Mouse (Mus musculus) adrenal gland, postnatal 4 days (tissue): ENCODE measurements around the gene Rtcb. TPM values are rescaled to one million over a fixed set of nuclear protein-coding genes. Genes with fewer than 3 reads are reported as not detected.

Experiments
- DNase-seq, 2 experiments: peaks; one replicate each; pipeline ENCODE4 v3.0.0; 2021 to 2022; ENCODE audit warnings: low spot score in 2 of 2, mixed read lengths in 2 of 2
- long read RNA-seq, 2 experiments: library from polyadenylated mRNA; stranded (forward); transcript quantifications; one replicate each; pipeline ENCODE4 v2.0.0; 2021
- total RNA-seq, 2 experiments: library from RNA; stranded (reverse); gene quantifications; 2 replicates each; pipeline ENCODE4 v1.2.3; 2021

The Rtcb gene
- total RNA-seq, result 100 to 1,000 TPM; 138 to 146 TPM
- long read RNA-seq, experiment 1, transcript Rtcb-201 (12 exons, 2,009 nt), result major isoform, 132 of 143 reads
- long read RNA-seq, experiment 1, partial matches to known transcripts, result 5 of 143 reads
- long read RNA-seq, experiment 1, other reads (novel, unspliced or antisense), result 6 of 143 reads
- long read RNA-seq, experiment 2, transcript Rtcb-201 (12 exons, 2,009 nt), result major isoform, 223 of 244 reads
- long read RNA-seq, experiment 2, partial matches to known transcripts, result 10 of 244 reads
- long read RNA-seq, experiment 2, other reads (novel, unspliced or antisense), result 11 of 244 reads

GRCm38 (mm10) chr10:85957464-85957950, at the start of gene Rtcb:
Rtcb (minus strand) TSS chr10:85957823.
- peak; percentile 96 for DNase-seq

GRCm38 (mm10) chr10:86006455-86006854, 48.8 kb upstream of the Rtcb start:
- DNase-seq, result no peak

GRCm38 (mm10) chr10:86000447-86000846, 42.8 kb upstream of the Rtcb start:
- no peak for DNase-seq

- no peak for DNase-seq
Observed at GRCm38 (mm10) chr10:85994543-85995104, 37.0 kb upstream of the Rtcb start.

- no peak for DNase-seq
Observed at GRCm38 (mm10) chr10:85993836-85994235, 36.2 kb upstream of the Rtcb start.

- DNase-seq, result no peak
Observed at GRCm38 (mm10) chr10:85992412-85992811, 34.8 kb upstream of the Rtcb start.

- no peak for DNase-seq
Observed at GRCm38 (mm10) chr10:85989412-85990115, 31.9 kb upstream of the Rtcb start.

- DNase-seq, result no peak
Observed at GRCm38 (mm10) chr10:85972915-85973314, 15.3 kb upstream of the Rtcb start.

- no peak for DNase-seq
Observed at GRCm38 (mm10) chr10:85971826-85972225, 14.2 kb upstream of the Rtcb start.

GRCm38 (mm10) chr10:85969894-85970620, 12.4 kb upstream of the Rtcb start:
- DNase-seq, result no peak

GRCm38 (mm10) chr10:85968731-85969130, 11.1 kb upstream of the Rtcb start:
- DNase-seq, result no peak

GRCm38 (mm10) chr10:85968157-85968634, 10.6 kb upstream of the Rtcb start:
- peak; percentile 47 to 66 for DNase-seq

- no peak for DNase-seq
Observed at GRCm38 (mm10) chr10:85967411-85968156, 10.0 kb upstream of the Rtcb start.

GRCm38 (mm10) chr10:85966476-85966875, 8.9 kb upstream of the Rtcb start:
- DNase-seq, result no peak

- DNase-seq, result no peak
Observed at GRCm38 (mm10) chr10:85964316-85964715, 6.7 kb upstream of the Rtcb start.

GRCm38 (mm10) chr10:85962897-85963296, 5.3 kb upstream of the Rtcb start:
- no peak for DNase-seq

- no peak for DNase-seq
Observed at GRCm38 (mm10) chr10:85956871-85957419, 678 bp downstream of the Rtcb start.

GRCm38 (mm10) chr10:85954429-85954828, 3.2 kb downstream of the Rtcb start:
- DNase-seq, result no peak

- DNase-seq, result no peak
Observed at GRCm38 (mm10) chr10:85953401-85953800, 4.2 kb downstream of the Rtcb start.

GRCm38 (mm10) chr10:85951765-85952443, 5.7 kb downstream of the Rtcb start:
- DNase-seq, result no peak
